Mouse (Mus musculus) intestine, embryonic 15.5 days (tissue): ENCODE measurements around the gene Fgf11. TPM values are rescaled to one million over a fixed set of nuclear protein-coding genes. Genes with fewer than 3 reads are reported as not detected.

ENCODE experiments used
- ATAC-seq: fragments of 200-750 bp; cut with Nextera tagmentation; 2 replicates; pipeline ENCODE4 v1.8.0; 2017; ENCODE audit warnings: moderate TSS enrichment, moderate library complexity
- H3K27ac ChIP-seq: fragments of 300-500 bp; sonication (generic); 2 replicates; pipeline ENCODE4 v1.5.1; 2015; ENCODE audit warnings: mild to moderate bottlenecking, inconsistent platforms
- H3K27me3 ChIP-seq: fragments of 300-500 bp; sonication (generic); replicated peaks from 2 replicates; pipeline ENCODE4 v1.6.1; 2015; ENCODE audit warnings: inconsistent platforms
- H3K36me3 ChIP-seq: fragments of 300-500 bp; sonication (generic); 2 replicates; pipeline ENCODE4 v1.6.1; 2015; ENCODE audit warnings: inconsistent platforms
- H3K4me1 ChIP-seq: fragments of 300-500 bp; sonication (generic); replicated peaks from 2 replicates; pipeline ENCODE4 v1.6.1; 2015; ENCODE audit warnings: inconsistent platforms
- H3K4me2 ChIP-seq: fragments of 300-500 bp; sonication (generic); replicated peaks from 2 replicates; pipeline ENCODE4 v1.6.1; 2015; ENCODE audit warnings: mild to moderate bottlenecking, inconsistent platforms
- H3K4me3 ChIP-seq: fragments of 300-500 bp; sonication (generic); replicated peaks from 2 replicates; pipeline ENCODE4 v1.5.1; 2015; ENCODE audit warnings: inconsistent platforms
- H3K9ac ChIP-seq: fragments of 300-500 bp; sonication (generic); 2 replicates; pipeline ENCODE4 v1.6.1; 2015; ENCODE audit warnings: inconsistent platforms
- H3K9me3 ChIP-seq: fragments of 300-500 bp; sonication (generic); 2 replicates; pipeline ENCODE4 v1.6.1; 2016; ENCODE audit warnings: inconsistent platforms
- WGBS: fragments of 180-500 bp; shearing (Covaris S2); methylation state at CpG from one replicate; pipeline ENCODE4 v1.1.7; 2015; 5-methylcytosine and 5-hydroxymethylcytosine counted together
- polyA plus RNA-seq: library from polyadenylated mRNA; unstranded; fragments of >200 nt; fragmentation: Nextera tagmentation; extraction: Ambion mirVana; gene quantifications from 2 replicates; pipeline ENCODE4 v1.2.1, GENCODE M21; 2015

Gene Fgf11
- polyA plus RNA-seq, 1 experiment from 2014 or later = 1.2 TPM

- Histone ChIP-seq H3K27ac (peak overlapping the region; percentile 87), H3K9me3 (no peaks in the 10 kb centered on the region), H3K36me3 (no peaks in the 10 kb centered on the region), H3K27me3 (no peaks in the 10 kb centered on the region), H3K4me3 (peak overlapping the region; percentile 71), H3K4me2 (peak overlapping the region; percentile 92), H3K9ac (peak overlapping the region; percentile 65), H3K4me1 (peaks cover 37% of the 10 kb centered on the region)
- WGBS = 1% methylated on average over 48 of the region's 52 CpGs
- ATAC-seq = peak; percentile 0; the same call in 1 of the 2 replicates
These were observed 35.3 kb upstream of the Fgf11 start for GRCm38 (mm10) chr11:69836703-69837576.

- no peak overlapping the region for H3K27ac ChIP-seq
- H3K9me3 ChIP-seq = no peaks in the 10 kb centered on the region
- peak overlapping the region; percentile 71 for H3K4me3 ChIP-seq
- H3K9ac ChIP-seq = no peak overlapping the region
- peaks cover 37% of the 10 kb centered on the region for H3K4me1 ChIP-seq
- no peaks in the 10 kb centered on the region for H3K27me3 ChIP-seq
- WGBS = 29% methylated on average over 4 of the region's 4 CpGs
- no peak for ATAC-seq
- H3K4me2 ChIP-seq = peak overlapping the region; percentile 92
- H3K36me3 ChIP-seq = no peaks in the 10 kb centered on the region
These were observed 34.3 kb upstream of the Fgf11 start for GRCm38 (mm10) chr11:69835966-69836335.

DNA sequence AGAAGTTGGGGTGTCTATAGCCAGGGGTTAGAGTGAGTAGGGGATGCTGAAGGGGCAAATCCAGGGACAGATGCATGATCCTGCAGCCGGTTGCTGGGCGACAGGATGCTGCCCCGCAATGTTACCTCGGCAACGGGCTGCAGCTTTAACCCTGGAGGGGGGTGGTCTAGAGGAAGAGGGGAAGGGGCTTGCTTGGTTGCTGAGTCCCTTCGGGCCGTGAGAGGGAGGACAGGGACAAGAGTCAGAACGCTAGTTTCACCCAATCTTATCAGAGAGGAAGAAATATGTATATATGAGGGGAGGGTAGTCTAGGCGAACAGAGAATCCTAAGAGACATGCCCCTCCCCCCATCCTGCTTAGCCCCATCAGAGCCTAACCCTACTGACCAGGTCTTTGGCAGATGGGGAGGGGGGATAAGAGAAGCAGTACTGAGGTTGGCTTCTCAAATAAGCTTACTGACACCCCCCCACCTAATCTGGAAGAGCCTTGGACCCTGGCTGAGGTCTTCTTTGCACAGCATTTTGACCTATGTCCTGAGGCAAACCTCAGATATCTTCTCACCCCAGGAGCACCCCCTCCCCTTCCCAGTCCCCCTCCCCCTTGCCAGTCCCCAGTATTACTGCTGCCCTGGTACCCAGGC lies 33.8 kb upstream of the Fgf11 start:
- no peak overlapping the region for H3K27ac ChIP-seq
- peak overlapping the region; percentile 92 for H3K4me2 ChIP-seq
- peaks cover 37% of the 10 kb centered on the region for H3K4me1 ChIP-seq
- H3K27me3 ChIP-seq = no peaks in the 10 kb centered on the region
- H3K9me3 ChIP-seq = no peaks in the 10 kb centered on the region
- H3K9ac ChIP-seq = no peak overlapping the region
- no peak for ATAC-seq
- H3K36me3 ChIP-seq = no peaks in the 10 kb centered on the region
- H3K4me3 ChIP-seq = 0 out of 2 replicates have a peak overlapping the region, but pooled peaks have one; percentile 71
- 31% methylated on average over 9 of the region's 9 CpGs for WGBS

- Histone ChIP-seq H3K27me3 (no peaks in the 10 kb centered on the region), H3K4me2 (peak overlapping the region; percentile 92), H3K36me3 (no peaks in the 10 kb centered on the region), H3K4me1 (peaks cover 33% of the 10 kb centered on the region), H3K9ac (peak overlapping the region; percentile 45), H3K27ac (no peak overlapping the region), H3K4me3 (peak overlapping the region; percentile 40), H3K9me3 (no peaks in the 10 kb centered on the region)
- 11% methylated on average over 42 of the region's 48 CpGs for WGBS
- ATAC-seq = peak; percentile 3; the same call in 1 of the 2 replicates
These were observed 32.4 kb upstream of the Fgf11 start for GRCm38 (mm10) chr11:69834001-69834549.

DNA sequence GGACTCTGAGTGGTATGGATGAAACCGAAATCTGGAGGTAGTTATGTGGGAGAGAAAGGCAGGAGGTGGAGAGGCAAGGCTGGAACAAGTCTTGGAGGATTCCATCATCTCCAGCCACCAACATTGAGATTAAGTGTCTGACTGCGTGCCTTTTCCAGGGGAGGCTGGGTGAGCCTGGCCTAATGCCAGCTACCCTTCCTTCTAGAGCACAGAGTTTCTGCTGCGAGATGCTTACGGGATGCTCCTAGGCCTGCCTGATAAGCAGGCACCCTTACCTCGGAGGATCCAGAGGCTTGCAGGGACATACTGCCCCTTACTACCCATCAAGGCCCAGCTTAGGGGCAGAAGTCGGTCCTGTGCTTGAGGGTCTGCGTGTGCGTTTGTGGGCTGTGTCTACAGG lies 31.9 kb upstream of the Fgf11 start:
- WGBS = 73% methylated on average over 8 of the region's 8 CpGs
- no peak overlapping the region for H3K27ac ChIP-seq
- H3K4me1 ChIP-seq = peaks cover 32% of the 10 kb centered on the region

GRCm38 (mm10) chr11:69828832-69829231 lies 27.2 kb upstream of the Fgf11 start:
- H3K9me3 ChIP-seq = no peaks in the 10 kb centered on the region
- H3K27ac ChIP-seq = no peak overlapping the region
- H3K4me1 ChIP-seq = peaks cover 2% of the 10 kb centered on the region
- H3K27me3 ChIP-seq = no peaks in the 10 kb centered on the region
- ATAC-seq = peak; percentile 37; the same call in 1 of the 2 replicates
- H3K4me2 ChIP-seq = no peak overlapping the region
- H3K4me3 ChIP-seq = no peak overlapping the region
- H3K9ac ChIP-seq = no peak overlapping the region
- H3K36me3 ChIP-seq = peaks cover 21% of the 10 kb centered on the region
- WGBS = 73% methylated on average over 5 of the region's 5 CpGs

More for the DNA sequence above, 31.9 kb upstream of the Fgf11 start:
- Histone ChIP-seq H3K4me3 (peak overlapping the region; percentile 40), H3K4me2 (peak overlapping the region; percentile 92), H3K27me3 (no peaks in the 10 kb centered on the region), H3K9me3 (no peaks in the 10 kb centered on the region), H3K36me3 (no peaks in the 10 kb centered on the region), H3K9ac (peak overlapping the region; percentile 45; the same call in 1 of the 2 replicates)
- no peak for ATAC-seq

GRCm38 (mm10) chr11:69823456-69823855 lies 21.8 kb upstream of the Fgf11 start:
- Histone ChIP-seq H3K4me3 (no peak overlapping the region), H3K36me3 (peaks cover 21% of the 10 kb centered on the region), H3K4me1 (no peaks in the 10 kb centered on the region), H3K9ac (no peak overlapping the region), H3K9me3 (no peaks in the 10 kb centered on the region), H3K27ac (no peak overlapping the region), H3K27me3 (no peaks in the 10 kb centered on the region), H3K4me2 (no peak overlapping the region)
- no peak for ATAC-seq
- WGBS = 83% methylated on average over 2 of the region's 2 CpGs

DNA sequence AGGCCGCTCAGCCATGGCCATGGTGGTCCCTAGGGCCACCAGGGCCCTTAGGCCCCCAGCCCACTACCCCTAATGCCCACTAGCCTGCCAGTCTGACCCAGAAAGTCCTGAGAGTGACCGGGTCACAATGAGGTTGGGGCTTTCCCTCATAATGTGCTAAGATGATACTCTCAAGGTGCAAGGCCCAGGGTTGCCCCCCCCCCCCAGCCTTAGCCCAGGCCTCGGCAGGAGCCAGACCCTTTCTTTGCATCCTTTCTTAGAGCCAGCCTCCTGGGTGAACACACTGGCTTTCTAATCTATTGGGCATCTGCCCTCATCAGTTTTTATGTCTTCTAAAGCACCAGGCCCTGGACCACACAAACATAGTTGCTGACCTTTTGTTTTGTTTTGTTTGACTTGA lies 20.4 kb upstream of the Fgf11 start, which contains the start of gene Spem1:
Gene Spem1, minus strand, starts transcription at position 101 of the 400 bp plus-strand sequence.
- no peak for ATAC-seq
- WGBS = 79% methylated on average over 3 of the region's 3 CpGs
- no peaks in the 10 kb centered on the region for H3K9me3 ChIP-seq
- no peaks in the 10 kb centered on the region for H3K27me3 ChIP-seq
- H3K4me3 ChIP-seq = no peak within 1 kb of the TSS
- H3K9ac ChIP-seq = no peak within 1 kb of the TSS
- no peaks in the 10 kb centered on the region for H3K4me1 ChIP-seq
- H3K36me3 ChIP-seq = peaks cover 10% of the 10 kb centered on the region; the same call in 1 of the 2 replicates
- H3K4me2 ChIP-seq = no peak within 1 kb of the TSS
- H3K27ac ChIP-seq = no peak within 1 kb of the TSS

DNA sequence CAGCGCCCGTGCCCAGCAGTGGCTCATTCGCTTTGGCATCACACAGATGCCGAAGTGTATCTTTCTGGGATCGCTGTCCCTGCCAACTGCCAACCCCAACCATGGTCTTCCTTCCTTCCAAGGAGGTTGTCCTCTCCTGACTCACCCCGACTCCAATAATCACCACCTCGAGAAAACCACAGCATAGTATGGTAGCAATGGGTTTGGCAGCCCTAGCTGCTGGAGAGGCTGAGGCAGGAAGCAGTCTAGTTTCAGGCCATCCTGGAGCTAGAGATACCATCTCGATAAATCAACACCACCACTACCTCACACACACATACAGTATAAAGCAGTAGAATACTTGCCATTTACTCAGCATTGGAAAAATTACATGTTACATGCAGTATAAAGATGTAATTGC lies 17.2 kb upstream of the Fgf11 start:
- Histone ChIP-seq H3K4me3 (no peak overlapping the region), H3K9ac (no peak overlapping the region), H3K27ac (no peak overlapping the region), H3K4me1 (no peaks in the 10 kb centered on the region), H3K36me3 (no peaks in the 10 kb centered on the region), H3K27me3 (no peaks in the 10 kb centered on the region), H3K9me3 (no peaks in the 10 kb centered on the region), H3K4me2 (no peak overlapping the region)
- WGBS = 88% methylated on average over 8 of the region's 8 CpGs
- ATAC-seq = no peak

DNA sequence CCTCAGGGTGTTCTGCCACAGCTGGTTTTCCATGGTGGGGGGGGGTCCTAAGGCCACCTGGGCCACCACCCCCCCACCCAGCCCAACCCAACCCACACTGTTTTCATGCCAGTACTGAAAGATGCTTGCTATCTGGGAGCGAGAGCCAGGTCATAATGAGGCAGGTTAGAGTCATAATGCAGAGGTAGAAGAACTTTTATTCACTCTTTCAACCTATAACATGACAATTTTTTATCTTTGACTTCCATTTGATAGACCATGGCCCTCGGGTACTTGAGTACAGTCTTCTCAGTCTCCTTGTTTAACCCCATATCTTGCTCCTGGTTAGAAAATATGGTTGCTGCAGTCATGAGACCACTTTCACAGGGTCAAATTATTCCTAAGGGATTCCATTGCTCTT lies 16.7 kb upstream of the Fgf11 start, which contains the start of gene Spem2:
Gene Spem2, minus strand, starts transcription at position 101 of the 400 bp plus-strand sequence.
- WGBS = 74% methylated on average over 2 of the region's 2 CpGs
- H3K4me1 ChIP-seq = no peaks in the 10 kb centered on the region
- H3K27me3 ChIP-seq = no peaks in the 10 kb centered on the region
- no peaks in the 10 kb centered on the region for H3K36me3 ChIP-seq
- H3K9ac ChIP-seq = no peak within 1 kb of the TSS
- ATAC-seq = no peak
- H3K9me3 ChIP-seq = no peaks in the 10 kb centered on the region
- no peak within 1 kb of the TSS for H3K4me2 ChIP-seq
- no peak within 1 kb of the TSS for H3K27ac ChIP-seq
- H3K4me3 ChIP-seq = no peak within 1 kb of the TSS

- no peak overlapping the region for H3K9ac ChIP-seq
- peak; percentile 43 for ATAC-seq
- no peak overlapping the region for H3K27ac ChIP-seq
- H3K27me3 ChIP-seq = no peaks in the 10 kb centered on the region
- H3K4me1 ChIP-seq = no peaks in the 10 kb centered on the region
- no peaks in the 10 kb centered on the region for H3K36me3 ChIP-seq
- no peak overlapping the region for H3K4me2 ChIP-seq
- H3K9me3 ChIP-seq = no peaks in the 10 kb centered on the region
- 78% methylated on average over 12 of the region's 12 CpGs for WGBS
- H3K4me3 ChIP-seq = no peak overlapping the region
These were observed 14.9 kb upstream of the Fgf11 start for GRCm38 (mm10) chr11:69816520-69816919.

GRCm38 (mm10) chr11:69815155-69815554 lies 13.5 kb upstream of the Fgf11 start, which contains the start of gene Gm39566:
Gene Gm39566, minus strand, starts transcription at chr11:69815298.
- no peak for ATAC-seq
- Histone ChIP-seq H3K4me3 (no peak within 1 kb of the TSS), H3K27ac (no peak within 1 kb of the TSS), H3K4me2 (no peak within 1 kb of the TSS), H3K4me1 (no peaks in the 10 kb centered on the region), H3K9ac (no peak within 1 kb of the TSS), H3K27me3 (no peaks in the 10 kb centered on the region), H3K9me3 (no peaks in the 10 kb centered on the region), H3K36me3 (no peaks in the 10 kb centered on the region)
- 66% methylated on average over 10 of the region's 10 CpGs for WGBS
